Mouse (Mus musculus) neural tube, embryonic 11.5 days (tissue): Measurements from ENCODE around the gene Vmn1r208. TPM values are rescaled to one million over a fixed set of nuclear protein-coding genes. Genes with fewer than 3 reads are reported as not detected.

Experiments used
- polyA plus RNA-seq: library from polyadenylated mRNA; unstranded; fragments of >200 nt; fragmentation: Nextera tagmentation; extraction: Ambion mirVana; gene quantifications from 2 replicates; pipeline ENCODE4 v1.2.1, GENCODE M21; 2014

Vmn1r208 gene
- polyA plus RNA-seq, 1 experiment from 2014 or later: not detected

Other genes starting within 250 kb of the Vmn1r208 start
- gene Vmn1r204, start 224.2 kb downstream of the Vmn1r208 start, polyA plus RNA-seq: not detected in 2 replicates
- not detected in 2 replicates for gene Vmn1r205, start 184.4 kb downstream of the Vmn1r208 start, polyA plus RNA-seq
- not detected in 2 replicates for gene Vmn1r206, start 153.1 kb downstream of the Vmn1r208 start, polyA plus RNA-seq
- not detected in 2 replicates for gene Vmn1r207-ps, start 47.8 kb downstream of the Vmn1r208 start, polyA plus RNA-seq
- gene Vmn1r209, start 32.3 kb upstream of the Vmn1r208 start, polyA plus RNA-seq: not detected in 2 replicates
- not detected in 2 replicates for gene Vmn1r210, start 53.9 kb upstream of the Vmn1r208 start, polyA plus RNA-seq
- gene Vmn1r211, start 80.2 kb upstream of the Vmn1r208 start, polyA plus RNA-seq: not detected in 2 replicates
- not detected in 2 replicates for gene Vmn1r212, start 106.8 kb upstream of the Vmn1r208 start, polyA plus RNA-seq
- gene Vmn1r213, start 230.3 kb upstream of the Vmn1r208 start, polyA plus RNA-seq: not detected in 2 replicates